Mouse (Mus musculus) liver, adult 2 months (tissue): ENCODE data around the gene Fam189a2.

Experiments used
- CTCF ChIP-seq: fragments of 200-500 bp; IDR thresholded peaks from 2 replicates; pipeline ENCODE4 v1.5.1; 2011; ENCODE audit warnings: low read depth, low read length, control low read depth
- POLR2A ChIP-seq: fragments of 200-500 bp; IDR thresholded peaks from 2 replicates; pipeline ENCODE4 v1.6.1; 2011; ENCODE audit warnings: low read length, control low read depth; ENCODE audit not compliant: insufficient read depth; ENCODE audit errors: extremely low read depth

GRCm38 (mm10) chr19:24007002-24007637 lies 23.7 kb downstream of the Fam189a2 start:
- TF ChIP-seq POLR2A = no peak
- TF ChIP-seq CTCF = no peak
